Mouse (Mus musculus): ENCODE results near the gene Map2. TPM values are rescaled to one million over a fixed set of nuclear protein-coding genes. Genes with fewer than 3 reads are reported as not detected.
A peak's percentile ranks its signal among the peaks of the same experiment; 100 is the strongest.

Map2 gene
- 0.65 TPM for polyA plus RNA-seq (2021)

DNA sequence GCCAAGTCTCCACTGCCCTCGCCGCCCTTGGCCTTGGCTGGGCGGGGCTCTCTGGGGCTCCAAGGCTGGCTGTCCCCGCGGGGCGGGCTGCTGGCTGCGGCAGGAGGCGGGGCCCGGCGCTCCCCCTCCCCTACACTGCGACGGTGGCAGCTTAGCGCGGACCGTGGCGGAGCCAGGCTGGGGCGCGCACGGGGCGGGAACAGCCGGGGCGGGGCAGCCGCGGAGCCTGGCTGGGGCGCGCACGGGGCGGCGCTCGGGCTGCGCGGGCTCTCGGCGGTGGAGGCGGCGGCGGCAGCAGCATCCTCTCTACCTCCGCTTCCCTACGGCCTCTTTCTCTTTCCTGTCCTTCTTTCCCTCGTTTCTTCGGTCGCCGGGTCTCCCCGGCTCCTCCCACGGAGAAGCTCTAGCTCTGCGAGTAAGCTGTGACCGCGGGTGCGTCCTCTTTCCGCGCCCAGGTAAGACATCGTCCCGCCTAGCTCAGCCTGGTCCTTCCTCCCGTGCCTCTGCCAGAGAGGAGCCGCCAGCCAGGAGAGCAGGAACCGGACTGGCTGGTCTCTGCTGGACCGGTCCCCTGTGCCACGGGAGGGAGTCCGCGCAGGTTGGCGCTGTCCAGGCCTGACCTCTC is at the start of gene Map2:
Gene Map2 (plus strand): TSS at position 233 of the 625 bp plus-strand sequence.
- ChIA-PET CTCF (no interaction called here), POLR2A (no interaction called here)
- ATAC-seq, result peak; percentile 75
- in situ Hi-C loops (cut with MboI; ENCODE audit: low pct_unique_long_range_greater_than_20kb), result no loop called here
- DNase-seq (ENCODE audit: low read depth, low spot score), result no peak
- H3K27me3 ChIP-seq, result peaks cover 4% of the 10 kb centered on the region
- no peak for TF ChIP-seq CTCF (IDR thresholded peaks at IDR 0.05)

GRCm38 (mm10) chr1:66133014-66133413 is 42.1 kb upstream of the Map2 start:
- DNase-seq (ENCODE audit: low read depth, low spot score), result no peak

DNA sequence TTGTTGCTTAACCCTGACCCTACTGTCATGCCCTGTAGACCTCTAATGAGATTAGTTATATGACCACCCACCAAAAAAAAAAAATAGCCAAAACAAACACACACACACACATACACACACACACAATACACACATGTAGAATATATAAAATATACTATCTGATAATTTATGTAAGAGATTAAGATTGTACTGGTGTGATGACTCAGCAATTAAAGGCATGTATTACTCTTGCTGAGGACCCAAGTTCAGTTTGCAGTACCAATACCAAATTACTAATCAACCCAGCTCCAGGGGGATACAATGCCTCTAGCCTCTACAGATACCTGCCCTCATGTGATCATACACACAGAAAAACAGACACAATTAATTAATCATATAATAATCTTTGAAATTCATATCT is 39.7 kb upstream of the Map2 start:
- POLR2A ChIA-PET, result no interaction called here
- CTCF ChIA-PET, result no interaction called here
- TF ChIP-seq CTCF (IDR thresholded peaks at IDR 0.05), result no peak
- DNase-seq (ENCODE audit: low read depth, low spot score), result no peak
- no peak for ATAC-seq
- H3K27me3 ChIP-seq, result no peaks in the 10 kb centered on the region
- in situ Hi-C loops (cut with MboI; ENCODE audit: low pct_unique_long_range_greater_than_20kb), result no loop called here

More at GRCm38 (mm10) chr1:66133014-66133413, 42.1 kb upstream of the Map2 start:
- no peak for TF ChIP-seq CTCF (IDR thresholded peaks at IDR 0.05)
- CTCF ChIA-PET, result no interaction called here
- in situ Hi-C loops (cut with MboI; ENCODE audit: low pct_unique_long_range_greater_than_20kb), result no loop called here
- no peak for ATAC-seq
- POLR2A ChIA-PET, result no interaction called here
- no peaks in the 10 kb centered on the region for H3K27me3 ChIP-seq

GRCm38 (mm10) chr1:66140686-66141085 is 34.4 kb upstream of the Map2 start:
- ChIA-PET POLR2A (no interaction called here), CTCF (no interaction called here)
- no peak for TF ChIP-seq CTCF (IDR thresholded peaks at IDR 0.05)
- in situ Hi-C loops (cut with MboI; ENCODE audit: low pct_unique_long_range_greater_than_20kb), result no loop called here
- no peak for ATAC-seq
- no peak for DNase-seq (ENCODE audit: low read depth, low spot score)
- no peaks in the 10 kb centered on the region for H3K27me3 ChIP-seq

- ChIA-PET CTCF (no interaction called here), POLR2A (no interaction called here)
- TF ChIP-seq CTCF (IDR thresholded peaks at IDR 0.05), result no peak
- DNase-seq (ENCODE audit: low read depth, low spot score) (no peak), ATAC-seq (no peak)
- H3K27me3 ChIP-seq, result no peaks in the 10 kb centered on the region
- in situ Hi-C loops (cut with MboI; ENCODE audit: low pct_unique_long_range_greater_than_20kb), result no loop called here
Measured at GRCm38 (mm10) chr1:66145180-66145579, 29.9 kb upstream of the Map2 start.

DNA sequence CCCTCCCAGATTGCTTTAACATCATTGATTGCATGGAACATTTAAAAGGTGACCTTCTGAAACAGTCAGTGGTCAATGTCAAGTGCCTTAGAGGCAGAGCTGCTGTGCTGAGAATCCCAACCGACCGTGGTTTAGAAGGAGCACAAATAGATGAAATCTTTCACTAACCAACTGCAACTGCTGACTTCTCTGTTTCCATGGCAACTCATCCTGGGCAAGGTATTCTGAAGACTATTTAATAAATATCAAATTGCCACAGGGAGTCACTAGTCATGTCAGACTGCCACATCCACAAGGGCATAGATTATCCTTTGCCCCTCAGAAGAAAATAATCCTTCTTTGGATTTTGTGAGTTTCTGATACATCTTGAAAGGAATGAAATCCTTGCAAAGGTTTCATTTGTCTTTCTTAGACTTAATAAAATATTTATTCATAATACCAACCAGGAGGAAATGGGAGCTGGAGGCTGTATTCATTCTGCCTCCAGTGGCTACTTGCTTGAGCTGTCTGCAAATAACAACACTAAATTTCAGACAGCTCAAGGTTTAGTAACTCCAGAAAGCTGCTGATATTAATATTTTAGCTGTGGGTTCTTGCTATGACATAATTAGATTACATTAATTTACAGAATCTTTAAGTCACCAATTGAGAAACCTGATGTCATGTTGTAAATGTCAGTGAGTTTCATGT is 26.1 kb upstream of the Map2 start:
- H3K27me3 ChIP-seq, result no peaks in the 10 kb centered on the region
- CTCF ChIA-PET, result no interaction called here
- DNase-seq (ENCODE audit: low read depth, low spot score) (no peak), ATAC-seq (no peak)
- TF ChIP-seq CTCF (IDR thresholded peaks at IDR 0.05), result no peak
- in situ Hi-C loops (cut with MboI; ENCODE audit: low pct_unique_long_range_greater_than_20kb), result no loop called here
- POLR2A ChIA-PET, result no interaction called here

DNA sequence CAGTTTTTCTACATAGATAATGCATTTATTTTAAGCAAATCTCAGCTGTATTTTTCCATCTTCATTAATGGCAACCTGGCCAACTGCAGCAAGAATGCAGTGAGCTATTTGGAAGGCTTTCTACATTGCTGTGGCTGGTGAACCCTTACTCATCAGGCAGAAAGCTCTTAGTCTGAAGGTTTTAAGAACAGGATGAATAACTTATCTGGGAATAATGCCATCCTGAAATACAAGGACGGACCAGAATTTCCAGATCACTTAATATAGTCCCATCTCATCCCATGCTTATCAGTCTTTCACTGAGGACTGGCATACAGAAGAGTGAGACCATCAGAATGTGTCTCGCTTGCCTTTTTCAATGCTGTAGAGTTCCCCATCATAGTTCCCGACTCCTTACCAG is 24.3 kb upstream of the Map2 start:
- CTCF ChIA-PET, result no interaction called here
- POLR2A ChIA-PET, result no interaction called here
- no peak for TF ChIP-seq CTCF (IDR thresholded peaks at IDR 0.05)
- ATAC-seq (no peak), DNase-seq (ENCODE audit: low read depth, low spot score) (no peak)
- in situ Hi-C loops (cut with MboI; ENCODE audit: low pct_unique_long_range_greater_than_20kb), result no loop called here
- H3K27me3 ChIP-seq, result no peaks in the 10 kb centered on the region

DNA sequence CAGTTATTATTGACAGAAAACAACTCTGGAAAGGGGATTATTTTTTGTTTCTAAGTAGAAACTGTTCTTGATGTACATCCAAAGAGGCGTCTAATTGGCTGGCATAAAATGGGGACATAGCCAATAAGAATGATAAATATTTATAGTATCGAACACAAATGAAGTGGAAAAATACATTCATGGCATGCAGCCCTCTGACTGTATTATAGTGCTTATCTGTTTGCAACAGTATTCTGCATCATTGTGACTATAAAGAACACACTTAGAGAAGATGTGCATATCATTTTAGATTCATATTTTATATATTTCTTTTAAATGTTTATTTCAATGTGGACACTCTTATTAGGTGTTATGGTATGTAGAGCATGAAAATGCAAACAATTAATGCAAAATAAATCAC is 17.9 kb upstream of the Map2 start:
- POLR2A ChIA-PET, result no interaction called here
- no peaks in the 10 kb centered on the region for H3K27me3 ChIP-seq
- no peak for TF ChIP-seq CTCF (IDR thresholded peaks at IDR 0.05)
- ATAC-seq (no peak), DNase-seq (ENCODE audit: low read depth, low spot score) (no peak)
- in situ Hi-C loops (cut with MboI; ENCODE audit: low pct_unique_long_range_greater_than_20kb), result no loop called here
- CTCF ChIA-PET, result no interaction called here

DNA sequence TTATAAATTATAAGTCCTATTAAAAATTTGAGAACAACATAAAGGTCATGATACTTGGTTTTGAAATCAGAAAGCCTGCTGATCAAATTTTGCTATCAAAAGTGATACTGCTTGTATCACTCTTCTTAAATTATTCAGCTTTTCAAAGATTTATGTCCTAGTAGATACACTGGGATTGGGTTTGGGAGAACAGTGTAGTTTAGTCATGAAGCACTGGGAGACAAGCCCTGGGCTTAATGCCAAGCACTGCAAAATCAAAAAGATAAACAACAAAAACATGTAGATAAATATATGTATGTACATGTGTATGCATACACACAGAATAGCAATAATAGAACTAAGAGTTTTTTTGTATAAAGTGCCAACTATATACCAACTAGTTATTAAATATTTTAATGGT is 17.5 kb upstream of the Map2 start:
- ChIA-PET CTCF (no interaction called here), POLR2A (no interaction called here)
- TF ChIP-seq CTCF (IDR thresholded peaks at IDR 0.05), result no peak
- in situ Hi-C loops (cut with MboI; ENCODE audit: low pct_unique_long_range_greater_than_20kb), result no loop called here
- H3K27me3 ChIP-seq, result no peaks in the 10 kb centered on the region
- no peak for DNase-seq (ENCODE audit: low read depth, low spot score)
- no peak for ATAC-seq

GRCm38 (mm10) chr1:66164648-66165047 is 10.4 kb upstream of the Map2 start:
- in situ Hi-C loops (cut with MboI; ENCODE audit: low pct_unique_long_range_greater_than_20kb), result no loop called here
- TF ChIP-seq CTCF (IDR thresholded peaks at IDR 0.05), result no peak
- POLR2A ChIA-PET, result no interaction called here
- DNase-seq (ENCODE audit: low read depth, low spot score), result no peak
- CTCF ChIA-PET, result no interaction called here
- ATAC-seq, result no peak
- no peaks in the 10 kb centered on the region for H3K27me3 ChIP-seq

- in situ Hi-C loops (cut with MboI; ENCODE audit: low pct_unique_long_range_greater_than_20kb), result no loop called here
- DNase-seq (ENCODE audit: low read depth, low spot score) (no peak), ATAC-seq (no peak)
- CTCF ChIA-PET, result no interaction called here
- no peaks in the 10 kb centered on the region for H3K27me3 ChIP-seq
- TF ChIP-seq CTCF (IDR thresholded peaks at IDR 0.05), result no peak
- POLR2A ChIA-PET, result no interaction called here
Measured at GRCm38 (mm10) chr1:66168722-66169121, 6.4 kb upstream of the Map2 start.

DNA sequence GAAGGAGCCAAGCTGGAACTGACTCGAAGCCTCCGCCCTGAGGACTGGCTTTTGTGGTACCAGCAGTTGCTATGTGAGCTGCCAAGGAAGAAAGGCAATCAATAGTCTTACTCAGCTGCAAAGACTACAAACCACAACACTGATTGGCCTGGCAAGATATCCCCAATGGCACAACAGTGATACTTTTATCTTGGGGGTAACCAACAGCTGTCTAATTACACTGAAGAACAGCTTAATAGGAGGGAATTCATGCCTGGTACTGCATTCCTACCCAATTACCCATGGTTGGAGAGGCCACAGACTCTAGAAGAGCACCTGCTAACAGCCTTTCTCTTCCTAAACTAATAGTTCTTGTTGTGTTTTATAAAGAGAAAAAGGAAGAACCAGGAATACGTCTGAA is 2.9 kb upstream of the Map2 start:
- ChIA-PET CTCF (no interaction called here), POLR2A (no interaction called here)
- peaks cover 4% of the 10 kb centered on the region for H3K27me3 ChIP-seq
- TF ChIP-seq CTCF (IDR thresholded peaks at IDR 0.05), result no peak
- DNase-seq (ENCODE audit: low read depth, low spot score) (no peak), ATAC-seq (no peak)
- in situ Hi-C loops (cut with MboI; ENCODE audit: low pct_unique_long_range_greater_than_20kb), result no loop called here

Data from Patski (cell line).